Comparison of ENCODE assay signal across 22 mouse cellular contexts in genomic region chr2:105391414-105391784, GRCm38 (mm10). TPM values are rescaled to one million over a fixed set of nuclear protein-coding genes. Genes with fewer than 3 reads are reported as not detected.
DNase-seq lines count a peak whose midpoint lies in the region; ATAC-seq lines count a peak whose summit lies in the region.
"Had no signal": no experiment of that assay in that cellular context is flagged by ENCODE, and none has a peak within 500 bp of the region (broad histone marks: within the 10 kb centered on the region; RNA-seq: fewer than 3 reads in every experiment).

No protein-coding gene starts in this region.

- no peaks in the 10 kb centered on the region for H3K9me3 ChIP-seq in heart, embryonic 12.5 days (replicated peaks)
- H3K9me3 ChIP-seq in midbrain, embryonic 12.5 days, result no peaks in the 10 kb centered on the region
- no peaks in the 10 kb centered on the region for H3K9me3 ChIP-seq in midbrain, embryonic 14.5 days (ENCODE audit: control insufficient read depth, low read length)
- no peaks in the 10 kb centered on the region for H3K9me3 ChIP-seq in midbrain, embryonic 15.5 days
- H3K9me3 ChIP-seq: embryonic facial prominence, embryonic 10.5 days; embryonic facial prominence, embryonic 12.5 days; forebrain, embryonic 13.5 days; forebrain, embryonic 15.5 days; G1E had no signal

- H3K27ac ChIP-seq in heart, embryonic 12.5 days (ENCODE audit: poor library complexity, severe bottlenecking), result no peak overlapping the region
- 0 out of 2 replicates have a peak overlapping the region, but pooled peaks have one; percentile 2 for H3K27ac ChIP-seq in midbrain, embryonic 12.5 days (replicated peaks)
- H3K27ac ChIP-seq in midbrain, embryonic 14.5 days (replicated peaks; ENCODE audit: low read depth, low read length), result no peak overlapping the region
- H3K27ac ChIP-seq in midbrain, embryonic 15.5 days, result no peak overlapping the region
- H3K27ac ChIP-seq: embryonic facial prominence, embryonic 10.5 days; embryonic facial prominence, embryonic 12.5 days; forebrain, embryonic 13.5 days; forebrain, embryonic 15.5 days had no signal

- ATAC-seq in heart, embryonic 12.5 days (ENCODE audit: insufficient number of reproducible peaks, low FRiP score), result no peak
- ATAC-seq in midbrain, embryonic 12.5 days (ENCODE audit: low FRiP score, low read depth), result no peak
- ATAC-seq in midbrain, embryonic 14.5 days (ENCODE audit: low FRiP score, low TSS enrichment), result no peak
- ATAC-seq in midbrain, embryonic 15.5 days (replicated peaks), result 0 out of 2 replicates have a peak, but pooled peaks have one; percentile 19
- ATAC-seq: Patski had no signal

- no peak overlapping the region for H3K4me2 ChIP-seq in heart, embryonic 12.5 days
- no peak overlapping the region for H3K4me2 ChIP-seq in midbrain, embryonic 12.5 days (replicated peaks)
- no peak overlapping the region for H3K4me2 ChIP-seq in midbrain, embryonic 14.5 days (ENCODE audit: low read length)
- no peak overlapping the region for H3K4me2 ChIP-seq in midbrain, embryonic 15.5 days
- H3K4me2 ChIP-seq: embryonic facial prominence, embryonic 12.5 days; forebrain, embryonic 13.5 days; forebrain, embryonic 15.5 days had no signal

- no peak overlapping the region for H3K9ac ChIP-seq in heart, embryonic 12.5 days
- no peak overlapping the region for H3K9ac ChIP-seq in midbrain, embryonic 12.5 days (replicated peaks)
- H3K9ac ChIP-seq in midbrain, embryonic 14.5 days (replicated peaks; ENCODE audit: low read length), result no peak overlapping the region
- no peak overlapping the region for H3K9ac ChIP-seq in midbrain, embryonic 15.5 days
- H3K9ac ChIP-seq: embryonic facial prominence, embryonic 12.5 days; forebrain, embryonic 13.5 days; forebrain, embryonic 15.5 days had no signal

- H3K4me3 ChIP-seq in heart, embryonic 12.5 days, result no peak overlapping the region
- H3K4me3 ChIP-seq in midbrain, embryonic 12.5 days, result no peak overlapping the region
- H3K4me3 ChIP-seq in midbrain, embryonic 14.5 days (replicated peaks; ENCODE audit: low read depth, low read length), result no peak overlapping the region
- no peak overlapping the region for H3K4me3 ChIP-seq in midbrain, embryonic 15.5 days
- H3K4me3 ChIP-seq: embryonic facial prominence, embryonic 10.5 days; embryonic facial prominence, embryonic 12.5 days; forebrain, embryonic 13.5 days; forebrain, embryonic 15.5 days had no signal

- WGBS in heart, embryonic 12.5 days, result 86% methylated on average over 4 of the region's 4 CpGs
- 81% methylated on average over 4 of the region's 4 CpGs for WGBS in midbrain, embryonic 12.5 days
- WGBS in midbrain, embryonic 14.5 days, result 78% methylated on average over 4 of the region's 4 CpGs
- WGBS in midbrain, embryonic 15.5 days, result 74% methylated on average over 4 of the region's 4 CpGs

- peaks cover 23% of the 10 kb centered on the region for H3K4me1 ChIP-seq in heart, embryonic 12.5 days (replicated peaks)
- peaks cover 14% of the 10 kb centered on the region; the same call in 1 of the 2 replicates for H3K4me1 ChIP-seq in midbrain, embryonic 12.5 days
- no peaks in the 10 kb centered on the region for H3K4me1 ChIP-seq in midbrain, embryonic 14.5 days (ENCODE audit: control insufficient read depth, insufficient read depth, low read length)
- no peaks in the 10 kb centered on the region for H3K4me1 ChIP-seq in midbrain, embryonic 15.5 days
- H3K4me1 ChIP-seq: forebrain, embryonic 15.5 days had no signal

- H3K36me3 ChIP-seq in heart, embryonic 12.5 days, result peaks cover 88% of the 10 kb centered on the region
- peaks cover 18% of the 10 kb centered on the region; the same call in 1 of the 2 replicates for H3K36me3 ChIP-seq in midbrain, embryonic 12.5 days
- H3K36me3 ChIP-seq in midbrain, embryonic 14.5 days (ENCODE audit: control insufficient read depth, insufficient read depth, low read length), result no peaks in the 10 kb centered on the region
- no peaks in the 10 kb centered on the region for H3K36me3 ChIP-seq in midbrain, embryonic 15.5 days (replicated peaks)
- H3K36me3 ChIP-seq: forebrain, embryonic 15.5 days had no signal

- peak; percentile 57 for DNase-seq in heart, adult 11 months
- no peak for DNase-seq in midbrain, embryonic 14.5 days
- no peak for DNase-seq in layer of hippocampus, adult 11-12 months (ENCODE audit: low spot score)
- DNase-seq: adrenal gland, adult 8-10 months; adrenal gland, postnatal 14 days; adrenal gland, postnatal 36 days; B cell, adult 2 months; cerebellum, adult 11-12 months; cerebellum, adult 2 months; cerebellum, adult 9-10 months; cerebellum, postnatal 10 days; cerebellum, postnatal 25 days had no signal

- no peaks in the 10 kb centered on the region for H3K27me3 ChIP-seq in heart, embryonic 12.5 days (replicated peaks)
- no peaks in the 10 kb centered on the region for H3K27me3 ChIP-seq in midbrain, embryonic 12.5 days
- H3K27me3 ChIP-seq in midbrain, embryonic 14.5 days (ENCODE audit: control insufficient read depth, insufficient read depth, low read length), result no peaks in the 10 kb centered on the region
- no peaks in the 10 kb centered on the region for H3K27me3 ChIP-seq in midbrain, embryonic 15.5 days (replicated peaks)
- H3K27me3 ChIP-seq: CH12.LX; embryonic facial prominence, embryonic 12.5 days; forebrain, embryonic 13.5 days; forebrain, embryonic 15.5 days; Patski had no signal

RNA-seq across cellular contexts. Expression of gene Rcn1, which starts 7.7 kb away (rescaled TPM):
- 180 and 182 TPM in 2 replicates for polyA plus RNA-seq in heart, embryonic 12.5 days (2016; fragmentation: Nextera tagmentation; extraction: Ambion mirVana)
- polyA plus RNA-seq in midbrain, embryonic 12.5 days (2016; fragmentation: Nextera tagmentation; extraction: Ambion mirVana), result 89.9 and 95.7 TPM in 2 replicates
- 20.4 and 42.8 TPM in 2 replicates for polyA plus RNA-seq in midbrain, embryonic 14.5 days (2014; fragmentation: Nextera tagmentation; extraction: Ambion mirVana)
- 54.3 and 57.5 TPM in 2 replicates for polyA plus RNA-seq in midbrain, embryonic 15.5 days (2015; fragmentation: Nextera tagmentation; extraction: Ambion mirVana)
